9 mouse cellular contexts compared by ENCODE assay signal in genomic region chr17:36111510-36111868, GRCm38 (mm10). TPM values are rescaled to one million over a fixed set of nuclear protein-coding genes. Genes with fewer than 3 reads are reported as not detected.
A peak's percentile ranks its signal among the peaks of the same experiment; 100 is the strongest.
DNase-seq lines count a peak whose midpoint lies in the region; ATAC-seq and TF ChIP-seq lines count a peak whose summit lies in the region.
"Not testable (repeated sequence)": the region's sequence is repeated elsewhere in the genome, so short reads cannot be mapped to it uniquely, and the experiment has no call there.
"Had no signal": no experiment of that assay in that cellular context is flagged by ENCODE, and none has a peak within 500 bp of the region (broad histone marks: within the 10 kb centered on the region; RNA-seq: fewer than 3 reads in every experiment).

No protein-coding gene starts in this region.

- not testable (repeated sequence) for H3K27ac ChIP-seq in forebrain, embryonic 10.5 days; heart, postnatal 0 days (ENCODE audit: low read depth); kidney, embryonic 16.5 days (ENCODE audit: low read length); liver, embryonic 13.5 days; midbrain, embryonic 13.5 days; small intestine, adult 2 months (ENCODE audit: insufficient read depth, low read depth, low read length)

- H3K9ac ChIP-seq in heart, postnatal 0 days (replicated peaks; ENCODE audit: low read depth, low read length); kidney, embryonic 16.5 days (replicated peaks; ENCODE audit: low read length); liver, embryonic 13.5 days: not testable (repeated sequence)
- peak overlapping the region; percentile 61 for H3K9ac ChIP-seq in midbrain, embryonic 13.5 days (replicated peaks)

- not testable (repeated sequence) for TF ChIP-seq POLR2A in brain, embryonic 14.5 days (IDR thresholded peaks at IDR 0.05; ENCODE audit: borderline replicate concordance, extremely low read depth, insufficient read depth, insufficient read length, poor library complexity, severe bottlenecking); small intestine, adult 2 months (IDR thresholded peaks at IDR 0.05; ENCODE audit: low read depth, low read length)

- not testable (repeated sequence) for H3K36me3 ChIP-seq in forebrain, embryonic 10.5 days (replicated peaks); heart, postnatal 0 days (replicated peaks; ENCODE audit: control insufficient read depth, insufficient read depth, low read length); kidney, embryonic 16.5 days (ENCODE audit: insufficient read depth, low read length); liver, embryonic 13.5 days; midbrain, embryonic 13.5 days; small intestine, adult 2 months (ENCODE audit: control insufficient read depth, insufficient read depth, low read length)

- peaks cover 51% of the 10 kb centered on the region for H3K27me3 ChIP-seq in forebrain, embryonic 10.5 days (ENCODE audit: poor library complexity, severe bottlenecking)
- H3K27me3 ChIP-seq in heart, postnatal 0 days (ENCODE audit: control insufficient read depth, insufficient read depth, low read length) = peaks cover 19% of the 10 kb centered on the region
- peaks cover 22% of the 10 kb centered on the region for H3K27me3 ChIP-seq in kidney, embryonic 16.5 days (ENCODE audit: insufficient read depth, low read length)
- H3K27me3 ChIP-seq in liver, embryonic 13.5 days = peaks cover 37% of the 10 kb centered on the region
- peaks cover 29% of the 10 kb centered on the region for H3K27me3 ChIP-seq in midbrain, embryonic 13.5 days
- H3K27me3 ChIP-seq in small intestine, adult 2 months (ENCODE audit: control insufficient read depth, insufficient read depth, low read length) = not testable (repeated sequence)

- peak; percentile 51 to 60 for DNase-seq in CD8-positive naive resting alpha-beta T cell, adult 2 months (ENCODE audit: low read depth in 2 of 2, low spot score in 2 of 2)
- DNase-seq in brain, embryonic 14.5 days (ENCODE audit: low read depth) = peak; percentile 51
- peak; percentile 25 for DNase-seq in forebrain, embryonic 10.5 days (ENCODE audit: extremely low spot score, low spot score)
- DNase-seq in heart, postnatal 0 days (ENCODE audit: low spot score); liver, embryonic 13.5 days: not testable (repeated sequence)

- not testable (repeated sequence) for H3K9me3 ChIP-seq in forebrain, embryonic 10.5 days; heart, postnatal 0 days (replicated peaks; ENCODE audit: control insufficient read depth, low read length); kidney, embryonic 16.5 days (ENCODE audit: low read length); liver, embryonic 13.5 days (replicated peaks); midbrain, embryonic 13.5 days

- not testable (repeated sequence) for TF ChIP-seq CTCF in brain, embryonic 14.5 days (IDR thresholded peaks at IDR 0.05; ENCODE audit: borderline replicate concordance, extremely low read depth, insufficient read depth, insufficient read length); heart, postnatal 0 days (IDR thresholded peaks at IDR 0.05; ENCODE audit: low read depth); small intestine, adult 2 months (IDR thresholded peaks at IDR 0.05; ENCODE audit: extremely low read depth, insufficient read length, insufficient replicate concordance, low read depth, low read length)

- peak overlapping the region; percentile 60 for H3K4me2 ChIP-seq in heart, postnatal 0 days (ENCODE audit: low read depth, low read length)
- H3K4me2 ChIP-seq in kidney, embryonic 16.5 days (replicated peaks; ENCODE audit: low read depth, low read length) = peak overlapping the region; percentile 57
- peak overlapping the region; percentile 63 for H3K4me2 ChIP-seq in liver, embryonic 13.5 days
- H3K4me2 ChIP-seq in midbrain, embryonic 13.5 days (replicated peaks) = peak overlapping the region; percentile 80

- H3K4me3 ChIP-seq in forebrain, embryonic 10.5 days = peak overlapping the region; percentile 54
- H3K4me3 ChIP-seq in heart, postnatal 0 days (ENCODE audit: low read depth, low read length) = peak overlapping the region; percentile 42
- H3K4me3 ChIP-seq in kidney, embryonic 16.5 days (ENCODE audit: low read length) = peak overlapping the region; percentile 41
- peak overlapping the region; percentile 39 for H3K4me3 ChIP-seq in liver, embryonic 13.5 days (replicated peaks)
- H3K4me3 ChIP-seq in midbrain, embryonic 13.5 days (replicated peaks) = peak overlapping the region; percentile 43
- peak overlapping the region; percentile 72 for H3K4me3 ChIP-seq in small intestine, adult 2 months (ENCODE audit: low read depth, low read length)

- WGBS in forebrain, embryonic 10.5 days = 3% methylated on average over 10 of the region's 10 CpGs
- WGBS in heart, postnatal 0 days = 2% methylated on average over 10 of the region's 10 CpGs
- WGBS in kidney, embryonic 16.5 days = 3% methylated on average over 10 of the region's 10 CpGs
- WGBS in liver, embryonic 13.5 days (ENCODE audit: insufficient replicate concordance) = 1% methylated on average over 10 of the region's 10 CpGs
- whole genome bisulfite sequencing in midbrain, embryonic 13.5 days = 3% methylated on average over 10 of the region's 10 CpGs
- under 1% methylated on average over 10 of the region's 10 CpGs for WGBS in small intestine, adult 2 months

- peaks cover 27% of the 10 kb centered on the region for H3K4me1 ChIP-seq in forebrain, embryonic 10.5 days
- H3K4me1 ChIP-seq in heart, postnatal 0 days (ENCODE audit: control insufficient read depth, insufficient read depth); kidney, embryonic 16.5 days (ENCODE audit: insufficient read depth, low read length); liver, embryonic 13.5 days (replicated peaks); small intestine, adult 2 months (ENCODE audit: control insufficient read depth, insufficient read depth, insufficient read length, low read length): not testable (repeated sequence)
- H3K4me1 ChIP-seq in midbrain, embryonic 13.5 days (replicated peaks) = peaks cover 13% of the 10 kb centered on the region

- ATAC-seq in heart, postnatal 0 days (ENCODE audit: insufficient read depth, low read depth) = not testable (repeated sequence)
- peak; percentile 62 for ATAC-seq in kidney, embryonic 16.5 days (ENCODE audit: low FRiP score, low TSS enrichment)
- ATAC-seq in liver, embryonic 13.5 days (ENCODE audit: low read depth) = 0 out of 2 replicates have a peak, but pooled peaks have one; percentile 5
- ATAC-seq in midbrain, embryonic 13.5 days = peak; percentile 51; the same call in 1 of the 2 replicates

- TF ChIP-seq EP300 in heart, postnatal 0 days (IDR thresholded peaks at IDR 0.05; ENCODE audit: low read depth) = not testable (repeated sequence)

RNA-seq across cellular contexts. Expression of gene Gm19684, which starts 10.0 kb away (rescaled TPM):
- not detected in 2 replicates for polyA plus RNA-seq in brain, embryonic 14.5 days (2012; rRNA removed)
- polyA plus RNA-seq in forebrain, embryonic 10.5 days (2016; fragmentation: Nextera tagmentation; extraction: Ambion mirVana) = not detected in 2 replicates
- 0.35 TPM in 1 of 2 replicates, not detected in the other for total RNA-seq in heart, postnatal 0 days (2014; rRNA removed; ENCODE audit: low replicate concordance)
- not detected in 2 replicates for polyA plus RNA-seq in heart, postnatal 0 days (2015; fragmentation: Nextera tagmentation; extraction: Ambion mirVana)
- polyA plus RNA-seq in kidney, embryonic 16.5 days (2015; fragmentation: Nextera tagmentation; extraction: Ambion mirVana) = not detected in 2 replicates
- not detected in 2 replicates for polyA plus RNA-seq in liver, embryonic 13.5 days (2015; fragmentation: Nextera tagmentation; extraction: Ambion mirVana)
- polyA plus RNA-seq in midbrain, embryonic 13.5 days (2015; fragmentation: Nextera tagmentation; extraction: Ambion mirVana) = not detected in 2 replicates
- polyA plus RNA-seq in small intestine, adult 2 months (2012; rRNA removed) = 0.22 and 0.27 TPM in 2 replicates
- polyA plus RNA-seq: G1E had no signal

RNA-seq across cellular contexts. Expression of gene Gm7030, which starts 17.7 kb away (rescaled TPM):
- polyA plus RNA-seq in brain, embryonic 14.5 days (2012; rRNA removed) = not detected in 2 replicates
- polyA plus RNA-seq in forebrain, embryonic 10.5 days (2016; fragmentation: Nextera tagmentation; extraction: Ambion mirVana) = not detected in 2 replicates
- not detected in 2 replicates for total RNA-seq in heart, postnatal 0 days (2014; rRNA removed; ENCODE audit: low replicate concordance)
- polyA plus RNA-seq in heart, postnatal 0 days (2015; fragmentation: Nextera tagmentation; extraction: Ambion mirVana) = not detected in 2 replicates
- polyA plus RNA-seq in kidney, embryonic 16.5 days (2015; fragmentation: Nextera tagmentation; extraction: Ambion mirVana) = not detected in 2 replicates
- not detected in 2 replicates for polyA plus RNA-seq in liver, embryonic 13.5 days (2015; fragmentation: Nextera tagmentation; extraction: Ambion mirVana)
- not detected in 2 replicates for polyA plus RNA-seq in midbrain, embryonic 13.5 days (2015; fragmentation: Nextera tagmentation; extraction: Ambion mirVana)
- 12.5 and 88.2 TPM in 2 replicates for polyA plus RNA-seq in small intestine, adult 2 months (2012; rRNA removed)
- polyA plus RNA-seq: G1E had no signal

RNA-seq across cellular contexts. Expression of gene Gm11127, which starts 53.3 kb away (rescaled TPM):
- 0.06 TPM in 1 of 2 replicates, not detected in the other for polyA plus RNA-seq in brain, embryonic 14.5 days (2012; rRNA removed)
- polyA plus RNA-seq in forebrain, embryonic 10.5 days (2016; fragmentation: Nextera tagmentation; extraction: Ambion mirVana) = not detected in 2 replicates
- total RNA-seq in heart, postnatal 0 days (2014; rRNA removed; ENCODE audit: low replicate concordance) = not detected in 2 replicates
- not detected in 2 replicates for polyA plus RNA-seq in heart, postnatal 0 days (2015; fragmentation: Nextera tagmentation; extraction: Ambion mirVana)
- not detected in 2 replicates for polyA plus RNA-seq in kidney, embryonic 16.5 days (2015; fragmentation: Nextera tagmentation; extraction: Ambion mirVana)
- polyA plus RNA-seq in liver, embryonic 13.5 days (2015; fragmentation: Nextera tagmentation; extraction: Ambion mirVana) = 0.08 TPM in 1 of 2 replicates, not detected in the other
- not detected in 2 replicates for polyA plus RNA-seq in midbrain, embryonic 13.5 days (2015; fragmentation: Nextera tagmentation; extraction: Ambion mirVana)
- polyA plus RNA-seq in small intestine, adult 2 months (2012; rRNA removed) = 70.6 and 179 TPM in 2 replicates
- total RNA-seq: G1E had no signal
- polyA plus RNA-seq: G1E had no signal

RNA-seq across cellular contexts. Expression of gene Gm8909, which starts 56.8 kb away (rescaled TPM):
- 0.16 TPM in 1 of 2 replicates, not detected in the other for polyA plus RNA-seq in brain, embryonic 14.5 days (2012; rRNA removed)
- not detected in 2 replicates for polyA plus RNA-seq in forebrain, embryonic 10.5 days (2016; fragmentation: Nextera tagmentation; extraction: Ambion mirVana)
- not detected in 2 replicates for total RNA-seq in heart, postnatal 0 days (2014; rRNA removed; ENCODE audit: low replicate concordance)
- polyA plus RNA-seq in heart, postnatal 0 days (2015; fragmentation: Nextera tagmentation; extraction: Ambion mirVana) = not detected in 2 replicates
- polyA plus RNA-seq in kidney, embryonic 16.5 days (2015; fragmentation: Nextera tagmentation; extraction: Ambion mirVana) = 0.56 TPM in 1 of 2 replicates, not detected in the other
- polyA plus RNA-seq in liver, embryonic 13.5 days (2015; fragmentation: Nextera tagmentation; extraction: Ambion mirVana) = not detected in 2 replicates
- not detected in 2 replicates for polyA plus RNA-seq in midbrain, embryonic 13.5 days (2015; fragmentation: Nextera tagmentation; extraction: Ambion mirVana)
- polyA plus RNA-seq in small intestine, adult 2 months (2012; rRNA removed) = 118 and 149 TPM in 2 replicates
- total RNA-seq: G1E had no signal
- polyA plus RNA-seq: G1E had no signal

Comparison
In these comparisons a context has a peak if more than half of its experiments do, and no peak if none do; other contexts are left out.
1. RNA of gene Gm7030, which starts 17.7 kb away (polyA plus RNA-seq): 12.5 to 88.2 TPM in small intestine, adult 2 months; not detected in brain, embryonic 14.5 days, not detected in forebrain, embryonic 10.5 days, not detected in heart, postnatal 0 days, not detected in kidney, embryonic 16.5 days, not detected in liver, embryonic 13.5 days and not detected in midbrain, embryonic 13.5 days; every median in the first group is over 10 times any median in the second.
2. RNA of gene Gm11127, which starts 53.3 kb away (polyA plus RNA-seq): 70.6 to 179 TPM in small intestine, adult 2 months; 0.06 TPM in brain, embryonic 14.5 days, not detected in kidney, embryonic 16.5 days, not detected in heart, postnatal 0 days, not detected in forebrain, embryonic 10.5 days, 0.08 TPM in liver, embryonic 13.5 days and not detected in midbrain, embryonic 13.5 days; every median in the first group is over 10 times any median in the second.
3. Peak in every context shown above with its lines, with median percentiles within 50 percentile points of each other: H3K4me3 ChIP-seq and H3K4me2 ChIP-seq.